Comparison of ENCODE assay signal across 8 mouse cellular contexts in the genomic region with DNA sequence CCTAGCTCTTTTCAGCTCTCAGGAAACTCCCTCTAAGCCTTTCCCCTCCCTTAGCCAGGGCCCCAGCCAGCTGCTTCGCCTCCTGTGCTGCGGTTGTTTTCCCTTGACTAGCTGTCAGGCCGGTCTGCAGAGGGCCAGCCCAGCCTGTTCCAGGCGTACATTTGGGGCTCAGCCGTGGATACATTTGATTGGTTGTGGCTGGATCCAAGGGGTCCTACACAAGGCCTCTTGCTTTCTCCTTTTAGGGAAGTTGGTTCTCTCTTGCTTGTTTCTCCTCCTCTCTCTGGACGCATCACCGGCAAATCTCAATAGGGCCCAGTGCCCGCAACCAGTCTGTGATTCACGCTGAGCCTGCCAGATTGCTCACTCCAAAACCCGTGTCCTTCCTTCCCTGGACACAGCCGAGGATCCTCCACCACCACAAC. TPM values are rescaled to one million over a fixed set of nuclear protein-coding genes. Genes with fewer than 3 reads are reported as not detected.
A peak's percentile ranks its signal among the peaks of the same experiment; 100 is the strongest.
DNase-seq lines count a peak whose midpoint lies in the region; ATAC-seq lines count a peak whose summit lies in the region.

No protein-coding gene starts in this region.

- peak; percentile 57 for DNase-seq in adrenal gland, postnatal 14 days
- DNase-seq in adrenal gland, adult 18-20 months (ENCODE audit: low spot score in 2 of 2) = no peak
- peak; percentile 71 to 76 for DNase-seq in heart, postnatal 14 days
- DNase-seq in limb, embryonic 10.5 days (ENCODE audit: low spot score) = peak; percentile 60
- DNase-seq in neural tube, embryonic 10.5 days (ENCODE audit: extremely low spot score, low spot score) = peak; percentile 61
- no peak for DNase-seq in layer of hippocampus, postnatal 36 days
- no peak for DNase-seq in yolk sac, embryonic 10.5 days (ENCODE audit: low spot score)

- WGBS in forebrain, embryonic 12.5 days = 10% methylated on average over 11 of the region's 11 CpGs
- 31% methylated on average over 11 of the region's 11 CpGs for WGBS in limb, embryonic 10.5 days

- H3K4me1 ChIP-seq in forebrain, embryonic 12.5 days = peaks cover 26% of the 10 kb centered on the region
- H3K4me1 ChIP-seq in limb, embryonic 10.5 days = peaks cover 65% of the 10 kb centered on the region

- peak; percentile 83 for ATAC-seq in forebrain, embryonic 12.5 days (ENCODE audit: low FRiP score)

- intact Hi-C loops in heart, postnatal 14 days (cut with DNase I) = loop anchor here (2.0 to 5.0 kb wide), 4 partner anchors 67 to 401 kb away; a partner anchor contains a TSS

- H3K4me2 ChIP-seq in forebrain, embryonic 12.5 days = peak overlapping the region; percentile 24

- no peak overlapping the region for H3K9ac ChIP-seq in forebrain, embryonic 12.5 days

- no peaks in the 10 kb centered on the region for H3K36me3 ChIP-seq in forebrain, embryonic 12.5 days (replicated peaks)
- H3K36me3 ChIP-seq in limb, embryonic 10.5 days = peaks cover 10% of the 10 kb centered on the region; the same call in 1 of the 2 replicates

- H3K27me3 ChIP-seq in forebrain, embryonic 12.5 days = peaks cover 13% of the 10 kb centered on the region
- no peaks in the 10 kb centered on the region for H3K27me3 ChIP-seq in limb, embryonic 10.5 days (ENCODE audit: low read depth, poor library complexity, severe bottlenecking)

- peak overlapping the region; percentile 76 for H3K27ac ChIP-seq in forebrain, embryonic 12.5 days
- H3K27ac ChIP-seq in limb, embryonic 10.5 days = peak overlapping the region; percentile 72

- H3K9me3 ChIP-seq in forebrain, embryonic 12.5 days = no peaks in the 10 kb centered on the region
- no peaks in the 10 kb centered on the region for H3K9me3 ChIP-seq in limb, embryonic 10.5 days (replicated peaks)

- no peak overlapping the region for H3K4me3 ChIP-seq in forebrain, embryonic 12.5 days (replicated peaks)
- H3K4me3 ChIP-seq in limb, embryonic 10.5 days = 0 out of 2 replicates have a peak overlapping the region, but pooled peaks have one; percentile 8

RNA-seq across cellular contexts. Expression of a gene that starts 40.4 kb away (rescaled TPM):
- 84.2 and 94.8 TPM in 2 replicates for total RNA-seq in adrenal gland, postnatal 14 days (2021)
- total RNA-seq in adrenal gland, adult 18-20 months (2021) = 10 to 100 TPM; 81.0 to 83.7 TPM
- polyA plus RNA-seq in forebrain, embryonic 12.5 days (2016; fragmentation: Nextera tagmentation; extraction: Ambion mirVana) = 51.9 and 54.6 TPM in 2 replicates
- 10 to 100 TPM; 69.1 to 69.4 TPM for total RNA-seq in heart, postnatal 14 days (2021)
- 49.6 and 64.3 TPM in 2 replicates for polyA plus RNA-seq in limb, embryonic 10.5 days (2016; fragmentation: Nextera tagmentation; extraction: Ambion mirVana)
- total RNA-seq in layer of hippocampus, postnatal 36 days (2021) = 10 to 100 TPM; 49.3 to 50.9 TPM

Comparison
In these comparisons a context has a peak if more than half of its experiments do, and no peak if none do; other contexts are left out.
1. DNase-seq: peak in adrenal gland, postnatal 14 days (single experiment), heart, postnatal 14 days (2 of 2), limb, embryonic 10.5 days (single experiment) and neural tube, embryonic 10.5 days (single experiment); none in adrenal gland, adult 18-20 months (0 of 2), layer of hippocampus, postnatal 36 days (0 of 2) and yolk sac, embryonic 10.5 days (single experiment).